Mouse (Mus musculus) megakaryocyte-erythroid progenitor cell, adult 5 weeks (primary cell): ENCODE results near the gene Olfr1342. TPM values are rescaled to one million over a fixed set of nuclear protein-coding genes. Genes with fewer than 3 reads are reported as not detected.

ENCODE experiments used
- polyA plus RNA-seq: library from polyadenylated mRNA; stranded (reverse); fragments of >175 nt; gene quantifications from 2 replicates; pipeline ENCODE4 v1.2.3, GENCODE M21; 2012

The Olfr1342 gene
- not detected in 2 replicates for polyA plus RNA-seq

GRCm38 (mm10) chr4:118692412-118692973 lies at the start of gene Olfr1342:
Olfr1342 (minus strand) TSS chr4:118692756.

DNA sequence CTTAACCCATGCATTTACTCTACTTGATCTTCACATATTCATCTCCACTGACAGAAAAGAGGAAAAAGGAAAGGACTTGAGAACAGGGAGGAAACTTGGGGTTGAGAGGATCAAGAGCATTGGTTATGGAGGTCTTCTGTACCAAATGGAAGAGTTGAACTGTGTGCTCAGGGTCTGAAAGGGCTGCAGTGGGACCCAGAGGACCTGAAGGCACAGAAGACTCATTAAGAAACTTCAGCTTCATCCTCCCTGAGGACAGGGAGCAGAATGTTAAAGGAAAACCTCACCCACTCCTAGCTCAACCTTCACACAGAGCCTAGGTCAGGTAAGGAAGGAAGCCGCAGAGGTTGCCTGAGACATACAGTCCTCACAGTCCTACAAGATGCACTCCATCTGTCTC lies 39.3 kb upstream of the Olfr1342 start, which contains the start of gene Olfr1339:
Gene Olfr1339 (plus strand): TSS at position 301 of the 400 bp plus-strand sequence.

DNA sequence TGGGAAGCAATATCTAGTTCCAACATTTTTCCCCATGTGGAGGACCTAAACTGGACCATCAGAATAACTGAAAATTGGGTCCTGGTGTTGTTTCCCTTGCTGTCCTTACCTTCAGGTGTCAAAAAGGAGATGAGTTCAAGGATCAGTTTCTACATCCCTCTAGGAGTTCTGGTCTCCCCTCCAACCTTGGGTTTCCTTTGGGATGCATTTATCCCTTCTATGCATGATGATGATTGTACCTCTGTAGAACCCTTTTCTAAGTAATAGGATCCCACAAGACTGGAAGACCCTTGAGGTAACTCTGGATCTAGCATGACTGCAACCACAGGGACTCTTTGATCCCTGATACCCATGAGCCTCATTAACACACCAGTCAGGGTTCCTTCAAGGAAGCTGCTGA lies 27.3 kb upstream of the Olfr1342 start, which contains the start of gene Olfr1340:
Gene Olfr1340 (plus strand): TSS at position 301 of the 400 bp plus-strand sequence.

GRCm38 (mm10) chr4:118703223-118703622 lies 10.7 kb upstream of the Olfr1342 start, which contains the start of gene Olfr1341:
Olfr1341 (plus strand) TSS chr4:118703523.

DNA sequence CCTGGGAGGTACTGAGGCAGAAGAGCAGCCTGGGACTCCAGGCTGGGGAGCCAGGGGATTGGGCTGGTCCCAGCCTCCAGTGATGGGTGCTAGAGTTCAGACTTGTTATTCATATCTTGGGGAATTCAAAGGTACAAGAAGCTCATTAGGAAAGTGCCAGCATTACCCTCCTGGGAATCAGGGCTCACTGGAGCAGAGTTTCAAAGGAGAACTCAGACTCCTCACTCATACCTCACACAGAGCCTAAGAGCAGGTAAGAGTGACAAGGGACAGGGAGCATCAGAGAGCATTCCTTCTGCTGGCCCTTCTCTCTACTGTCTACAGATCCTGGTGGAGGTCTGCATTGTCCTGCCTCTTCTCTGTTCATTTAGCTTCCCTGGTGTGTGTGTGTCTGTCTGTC lies 33.9 kb downstream of the Olfr1342 start, which contains the start of gene Olfr62:
Gene Olfr62 (plus strand): TSS at position 301 of the 400 bp plus-strand sequence.

Other genes with a start within 250 kb of the Olfr1342 start
- gene Mpl, start 235.2 kb downstream of the Olfr1342 start, polyA plus RNA-seq = 21.8 and 37.2 TPM in 2 replicates
- 19.4 and 28.6 TPM in 2 replicates for gene Tie1, start 202.7 kb downstream of the Olfr1342 start, polyA plus RNA-seq
- gene 2610528J11Rik, start 165.8 kb downstream of the Olfr1342 start, polyA plus RNA-seq = 0.40 and 0.70 TPM in 2 replicates
- gene Tmem125, start 148.7 kb downstream of the Olfr1342 start, polyA plus RNA-seq = 0.21 and 0.51 TPM in 2 replicates
- 0.15 and 0.48 TPM in 2 replicates for gene Cfap57, start 72.0 kb downstream of the Olfr1342 start, polyA plus RNA-seq
- gene Ebna1bp2, start 72.0 kb downstream of the Olfr1342 start, polyA plus RNA-seq = 22.2 and 32.5 TPM in 2 replicates
- not detected in 2 replicates for gene Olfr62, start 33.8 kb downstream of the Olfr1342 start, polyA plus RNA-seq
- not detected in 2 replicates for gene Olfr1341, start 10.8 kb upstream of the Olfr1342 start, polyA plus RNA-seq
- not detected in 2 replicates for gene Olfr1340, start 27.4 kb upstream of the Olfr1342 start, polyA plus RNA-seq
- not detected in 2 replicates for gene Olfr1339, start 39.4 kb upstream of the Olfr1342 start, polyA plus RNA-seq
- gene Olfr1338, start 66.0 kb upstream of the Olfr1342 start, polyA plus RNA-seq = 0.02 TPM in 1 of 2 replicates, not detected in the other
- not detected in 2 replicates for gene Olfr1337, start 89.8 kb upstream of the Olfr1342 start, polyA plus RNA-seq
- not detected in 2 replicates for gene Olfr1335, start 117.2 kb upstream of the Olfr1342 start, polyA plus RNA-seq
- not detected in 2 replicates for gene Olfr1333, start 143.5 kb upstream of the Olfr1342 start, polyA plus RNA-seq
- gene Olfr1331, start 171.9 kb upstream of the Olfr1342 start, polyA plus RNA-seq = not detected in 2 replicates
- not detected in 2 replicates for gene Olfr1330, start 195.8 kb upstream of the Olfr1342 start, polyA plus RNA-seq
- gene Olfr1329, start 224.7 kb upstream of the Olfr1342 start, polyA plus RNA-seq = not detected in 2 replicates
- not detected in 2 replicates for gene Olfr1328, start 245.9 kb upstream of the Olfr1342 start, polyA plus RNA-seq